Mouse (Mus musculus) heart, embryonic 12.5 days (tissue): ENCODE results near the gene Tnnt3. TPM values are rescaled to one million over a fixed set of nuclear protein-coding genes. Genes with fewer than 3 reads are reported as not detected.

Source experiments
- ATAC-seq: fragments of 200-750 bp; cut with Nextera tagmentation; 2 replicates; pipeline ENCODE4 v1.8.0; 2017; ENCODE audit warnings: moderate TSS enrichment, moderate library complexity; ENCODE audit not compliant: insufficient number of reproducible peaks, low FRiP score
- H3K27ac ChIP-seq: fragments of 300-500 bp; sonication (generic); 2 replicates; pipeline ENCODE4 v1.5.1; 2016; ENCODE audit warnings: mild to moderate bottlenecking, moderate library complexity; ENCODE audit not compliant: poor library complexity, severe bottlenecking
- H3K27me3 ChIP-seq: fragments of 300-500 bp; sonication (generic); replicated peaks from 2 replicates; pipeline ENCODE4 v1.6.1; 2016; ENCODE audit warnings: mild to moderate bottlenecking, moderate library complexity
- H3K36me3 ChIP-seq: fragments of 300-500 bp; sonication (generic); 2 replicates; pipeline ENCODE4 v1.6.1; 2016; ENCODE audit warnings: mild to moderate bottlenecking, moderate library complexity
- H3K4me1 ChIP-seq: fragments of 300-500 bp; sonication (generic); replicated peaks from 2 replicates; pipeline ENCODE4 v1.6.1; 2016; ENCODE audit warnings: mild to moderate bottlenecking
- H3K4me2 ChIP-seq: fragments of 300-500 bp; sonication (generic); 2 replicates; pipeline ENCODE4 v1.6.1; 2016; ENCODE audit warnings: mild to moderate bottlenecking, moderate library complexity
- H3K4me3 ChIP-seq: fragments of 300-500 bp; sonication (generic); 2 replicates; pipeline ENCODE4 v1.5.1; 2016; ENCODE audit warnings: mild to moderate bottlenecking
- H3K9ac ChIP-seq: fragments of 300-500 bp; sonication (generic); 2 replicates; pipeline ENCODE4 v1.6.1; 2016; ENCODE audit warnings: mild to moderate bottlenecking, moderate library complexity
- H3K9me3 ChIP-seq: fragments of 300-500 bp; sonication (generic); replicated peaks from 2 replicates; pipeline ENCODE4 v1.6.1; 2016; ENCODE audit warnings: mild to moderate bottlenecking, moderate library complexity
- WGBS: fragments of 180-500 bp; shearing (Covaris S2); methylation state at CpG from one replicate; pipeline ENCODE4 v1.1.7; 2016; 5-methylcytosine and 5-hydroxymethylcytosine counted together
- polyA plus RNA-seq: library from polyadenylated mRNA; unstranded; fragments of >200 nt; fragmentation: Nextera tagmentation; extraction: Ambion mirVana; gene quantifications from 2 replicates; pipeline ENCODE4 v1.2.1, GENCODE M21; 2016

Tnnt3 gene
- polyA plus RNA-seq, 1 experiment from 2014 or later, result 9.3 TPM

DNA sequence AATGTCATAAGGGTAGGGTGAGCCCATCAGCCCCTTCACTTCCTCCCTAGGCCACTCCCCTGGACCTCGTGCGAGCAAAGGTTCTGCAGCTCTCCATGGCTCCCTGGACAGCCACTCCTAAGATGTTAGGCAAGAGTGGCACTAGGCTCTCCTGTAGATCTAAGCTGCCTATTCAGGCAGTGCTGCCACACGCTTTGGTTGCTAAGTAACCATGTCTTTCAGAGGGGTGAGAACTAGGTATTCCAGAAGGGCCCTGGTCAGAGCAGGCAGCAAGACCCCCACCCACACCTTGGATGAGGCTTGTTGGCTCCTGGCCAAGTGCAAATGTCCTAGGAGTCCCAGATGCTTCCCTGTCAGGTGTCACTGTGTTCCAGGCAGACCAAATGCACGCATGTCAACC lies 7.9 kb downstream of the Tnnt3 start:
- no peak overlapping the region for H3K9ac ChIP-seq
- H3K27me3 ChIP-seq, result no peaks in the 10 kb centered on the region
- H3K36me3 ChIP-seq, result no peaks in the 10 kb centered on the region
- no peak overlapping the region for H3K4me2 ChIP-seq
- H3K9me3 ChIP-seq, result no peaks in the 10 kb centered on the region
- no peak overlapping the region for H3K27ac ChIP-seq
- H3K4me3 ChIP-seq, result no peak overlapping the region
- 46% methylated on average over 4 of the region's 4 CpGs for WGBS
- peaks cover 49% of the 10 kb centered on the region for H3K4me1 ChIP-seq
- no peak for ATAC-seq

DNA sequence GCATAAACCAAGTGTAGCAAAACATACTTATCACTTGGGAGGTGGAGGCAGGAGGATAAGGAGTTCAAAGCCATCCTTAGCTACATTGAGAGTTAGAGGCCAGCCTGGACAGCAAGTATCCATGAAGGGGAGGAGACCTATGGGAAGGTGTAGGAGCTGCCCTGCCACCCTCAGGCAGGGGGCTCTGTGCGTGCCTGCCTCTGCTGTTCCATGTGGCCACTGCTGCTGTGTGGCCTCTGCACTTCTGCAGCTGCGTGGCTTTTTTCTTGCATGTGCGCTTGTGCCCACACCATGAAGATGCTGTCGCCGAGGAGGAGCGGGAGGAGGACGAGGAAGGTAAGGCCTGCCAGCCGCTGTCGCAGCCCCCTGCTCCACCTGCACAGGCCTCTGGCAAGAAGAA lies 8.8 kb downstream of the Tnnt3 start:
- Histone ChIP-seq H3K4me1 (peaks cover 49% of the 10 kb centered on the region), H3K9ac (no peak overlapping the region), H3K4me3 (no peak overlapping the region), H3K4me2 (no peak overlapping the region), H3K36me3 (no peaks in the 10 kb centered on the region), H3K9me3 (no peaks in the 10 kb centered on the region), H3K27me3 (no peaks in the 10 kb centered on the region), H3K27ac (no peak overlapping the region)
- WGBS, result 91% methylated on average over 9 of the region's 9 CpGs
- ATAC-seq, result no peak

DNA sequence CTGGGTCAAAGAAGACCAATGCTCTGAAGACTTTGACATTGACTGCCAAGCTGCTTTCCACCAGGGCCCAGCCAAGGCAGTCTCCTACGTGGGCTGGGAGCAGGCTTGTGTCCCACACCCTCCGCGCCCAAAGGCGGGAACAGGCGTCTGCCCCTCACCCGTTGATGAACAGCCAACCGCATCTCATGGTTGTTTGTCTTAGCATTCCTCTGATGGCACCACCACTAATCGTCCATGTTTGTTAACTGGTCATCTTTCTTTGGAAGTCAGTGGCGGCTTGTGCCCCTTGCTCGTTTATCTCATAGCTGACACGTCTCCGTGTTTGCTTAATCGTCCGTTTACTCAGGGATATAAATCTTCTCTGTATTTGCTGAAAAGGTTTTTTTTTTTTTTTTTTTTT lies 10.9 kb downstream of the Tnnt3 start:
- peaks cover 49% of the 10 kb centered on the region for H3K4me1 ChIP-seq
- no peak for ATAC-seq
- WGBS, result 48% methylated on average over 14 of the region's 14 CpGs
- H3K27ac ChIP-seq, result peak overlapping the region; percentile 43; the same call in 1 of the 2 replicates
- no peaks in the 10 kb centered on the region for H3K27me3 ChIP-seq
- no peaks in the 10 kb centered on the region for H3K9me3 ChIP-seq
- H3K36me3 ChIP-seq, result no peaks in the 10 kb centered on the region
- no peak overlapping the region for H3K4me2 ChIP-seq
- no peak overlapping the region for H3K4me3 ChIP-seq
- no peak overlapping the region for H3K9ac ChIP-seq

DNA sequence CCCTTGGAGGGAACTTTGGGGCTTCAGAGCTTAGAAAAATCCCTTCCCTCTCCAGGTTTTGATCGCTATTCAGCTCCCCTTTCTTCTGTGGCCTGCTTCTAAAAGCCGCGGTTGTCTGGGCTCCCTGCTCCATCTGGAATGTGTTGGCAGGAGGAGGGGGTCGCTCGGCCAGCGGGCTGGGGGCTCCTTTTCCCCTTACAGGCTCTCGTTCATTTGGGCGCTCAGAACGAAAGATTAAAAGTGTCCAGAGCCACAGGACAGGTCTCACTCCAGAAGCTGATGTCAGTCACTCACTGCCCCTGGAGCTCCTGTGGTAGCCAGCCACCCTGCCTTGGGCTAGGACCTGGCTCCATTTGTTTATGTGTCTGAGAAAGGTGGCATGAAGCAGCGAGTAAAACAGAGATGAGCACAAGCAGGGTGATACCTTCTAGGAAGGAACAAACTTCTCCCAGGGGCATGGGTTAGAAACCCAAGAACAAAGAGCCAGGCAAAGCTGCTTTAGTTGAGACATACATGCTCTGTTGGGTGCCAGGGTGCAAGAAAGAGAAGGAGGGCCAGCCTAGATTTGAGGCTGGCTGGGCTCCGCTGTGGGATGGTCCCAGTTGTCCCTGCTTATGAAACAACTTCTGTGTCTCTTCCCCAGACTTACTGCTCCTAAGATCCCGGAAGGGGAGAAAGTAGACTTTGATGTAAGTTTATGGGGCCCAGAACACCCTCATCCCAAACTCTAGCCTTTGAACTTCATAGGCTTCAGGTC lies 11.6 kb downstream of the Tnnt3 start:
- H3K4me1 ChIP-seq, result peaks cover 46% of the 10 kb centered on the region

DNA sequence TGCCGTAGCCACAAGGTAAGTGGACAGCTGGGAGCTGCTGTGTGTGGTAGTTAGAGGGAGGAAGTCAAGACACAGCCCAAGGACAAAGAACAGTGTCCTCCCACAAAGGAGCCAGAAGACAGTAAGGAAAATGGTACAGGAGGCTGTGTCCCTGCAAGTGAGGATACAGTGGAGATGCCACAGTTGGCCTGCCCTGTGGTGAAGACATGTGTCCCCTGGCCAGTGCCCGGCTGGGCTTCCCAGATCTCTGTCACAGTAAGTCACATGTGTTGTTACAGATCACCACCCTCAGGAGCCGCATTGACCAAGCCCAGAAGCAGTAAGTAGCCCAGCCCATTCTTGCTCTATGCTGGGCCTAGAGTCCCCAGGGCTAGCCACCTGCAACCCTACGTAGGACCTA lies 15.4 kb downstream of the Tnnt3 start:
- no peak overlapping the region for H3K27ac ChIP-seq
- H3K9me3 ChIP-seq, result no peaks in the 10 kb centered on the region
- H3K4me3 ChIP-seq, result no peak overlapping the region
- H3K4me1 ChIP-seq, result peaks cover 38% of the 10 kb centered on the region
- H3K4me2 ChIP-seq, result no peak overlapping the region
- WGBS, result 74% methylated on average over 4 of the region's 4 CpGs
- no peaks in the 10 kb centered on the region for H3K36me3 ChIP-seq
- H3K27me3 ChIP-seq, result no peaks in the 10 kb centered on the region
- ATAC-seq, result peak; percentile 6; the same call in 1 of the 2 replicates
- no peak overlapping the region for H3K9ac ChIP-seq

More for the DNA sequence above, 11.6 kb downstream of the Tnnt3 start:
- Histone ChIP-seq H3K9me3 (no peaks in the 10 kb centered on the region), H3K36me3 (no peaks in the 10 kb centered on the region), H3K27me3 (no peaks in the 10 kb centered on the region), H3K27ac (peak overlapping the region; percentile 49), H3K4me2 (no peak overlapping the region), H3K4me3 (no peak overlapping the region), H3K9ac (no peak overlapping the region)
- ATAC-seq, result no peak
- 23% methylated on average over 12 of the region's 12 CpGs for WGBS

DNA sequence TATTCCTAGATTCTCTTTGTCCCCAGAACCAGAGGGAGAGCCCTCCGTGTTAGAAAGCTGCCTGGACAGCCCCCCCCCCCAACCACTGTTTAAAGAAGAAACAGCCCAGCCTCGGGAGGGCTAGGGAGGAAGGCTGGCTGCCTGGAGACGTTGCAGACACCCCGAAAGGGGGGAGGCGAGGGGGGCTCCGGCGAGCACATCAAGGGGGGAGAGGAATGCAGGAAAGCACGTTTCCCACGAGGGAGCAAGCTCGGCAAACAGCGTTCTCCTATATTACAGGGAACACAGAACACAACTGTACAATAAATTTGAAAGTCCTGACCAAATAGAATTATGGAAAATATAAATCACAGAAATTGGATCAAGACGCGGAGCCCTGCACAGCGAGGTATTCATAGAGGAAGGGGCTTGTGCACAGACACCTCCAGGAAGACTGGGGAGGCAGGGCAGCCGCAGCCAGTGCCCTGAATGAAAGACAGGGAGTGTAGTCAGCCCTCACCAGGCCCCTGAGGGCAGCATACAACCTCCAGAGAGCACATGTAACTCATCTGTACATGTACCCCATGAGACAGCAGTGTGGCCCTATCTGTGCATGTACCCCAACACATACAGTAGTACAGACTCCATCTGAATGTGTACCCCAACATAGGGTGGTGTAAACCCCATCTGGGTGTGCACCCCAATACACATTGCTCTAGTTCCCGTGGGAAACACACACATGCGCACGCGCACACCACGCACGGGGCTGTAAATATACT lies 17.8 kb downstream of the Tnnt3 start:
- ATAC-seq, result peak; percentile 65; the same call in 1 of the 2 replicates
- Histone ChIP-seq H3K27me3 (no peaks in the 10 kb centered on the region), H3K4me2 (peak overlapping the region; percentile 19; the same call in 1 of the 2 replicates), H3K27ac (peak overlapping the region; percentile 73), H3K9ac (peak overlapping the region; percentile 50), H3K4me3 (no peak overlapping the region), H3K9me3 (no peaks in the 10 kb centered on the region), H3K4me1 (peaks cover 36% of the 10 kb centered on the region), H3K36me3 (no peaks in the 10 kb centered on the region)
- 40% methylated on average over 21 of the region's 21 CpGs for WGBS

DNA sequence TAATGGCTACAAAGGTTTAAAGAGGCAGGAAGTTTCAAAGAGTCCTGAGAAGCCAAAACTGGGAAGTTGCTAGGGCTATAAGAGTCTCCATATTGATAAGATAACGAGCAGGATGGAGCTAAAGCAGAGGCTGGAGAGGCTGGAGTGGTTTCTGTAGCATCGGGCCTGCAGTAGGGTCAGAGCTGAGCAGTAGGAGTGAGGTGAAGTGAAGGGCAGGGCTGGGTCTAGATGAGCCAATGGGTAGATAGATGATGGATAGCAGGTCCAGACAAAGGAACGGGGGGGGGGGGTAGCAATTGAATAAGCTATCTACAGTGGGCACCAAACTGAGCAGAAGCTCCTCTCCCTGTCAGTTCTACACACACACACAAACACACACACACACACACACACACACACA lies 18.9 kb downstream of the Tnnt3 start:
- peak overlapping the region; percentile 73 for H3K27ac ChIP-seq
- H3K9me3 ChIP-seq, result no peaks in the 10 kb centered on the region
- no peaks in the 10 kb centered on the region for H3K27me3 ChIP-seq
- no peak overlapping the region for H3K4me2 ChIP-seq
- no peak for ATAC-seq
- H3K36me3 ChIP-seq, result no peaks in the 10 kb centered on the region
- no peak overlapping the region for H3K9ac ChIP-seq
- 8% methylated on average over 3 of the region's 3 CpGs for WGBS
- H3K4me3 ChIP-seq, result no peak overlapping the region
- H3K4me1 ChIP-seq, result peaks cover 36% of the 10 kb centered on the region

DNA sequence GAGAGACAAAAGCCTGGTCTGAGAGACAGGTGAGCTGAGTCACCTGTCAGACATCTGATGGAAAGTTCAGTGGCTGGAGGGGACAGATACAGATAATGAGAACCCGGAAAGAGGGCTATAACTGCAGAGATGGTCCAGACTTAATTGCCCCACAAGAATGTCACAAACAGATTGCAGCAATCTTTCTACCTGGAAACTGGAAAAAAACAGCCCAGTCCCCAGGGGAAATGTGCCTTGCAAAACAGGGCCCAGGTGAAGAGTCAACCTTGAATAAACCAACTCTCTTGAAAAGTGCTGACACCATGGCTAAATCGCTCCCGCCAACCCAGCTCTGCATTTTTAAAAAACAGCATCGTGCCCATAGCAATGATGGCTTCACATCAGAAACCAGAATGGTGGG lies 21.7 kb downstream of the Tnnt3 start:
- Histone ChIP-seq H3K9ac (no peak overlapping the region), H3K4me1 (peaks cover 54% of the 10 kb centered on the region), H3K27ac (peak overlapping the region; percentile 35), H3K4me3 (no peak overlapping the region), H3K9me3 (no peaks in the 10 kb centered on the region), H3K4me2 (no peak overlapping the region), H3K36me3 (no peaks in the 10 kb centered on the region), H3K27me3 (no peaks in the 10 kb centered on the region)
- WGBS, result 81% methylated on average over 4 of the region's 4 CpGs
- no peak for ATAC-seq

DNA sequence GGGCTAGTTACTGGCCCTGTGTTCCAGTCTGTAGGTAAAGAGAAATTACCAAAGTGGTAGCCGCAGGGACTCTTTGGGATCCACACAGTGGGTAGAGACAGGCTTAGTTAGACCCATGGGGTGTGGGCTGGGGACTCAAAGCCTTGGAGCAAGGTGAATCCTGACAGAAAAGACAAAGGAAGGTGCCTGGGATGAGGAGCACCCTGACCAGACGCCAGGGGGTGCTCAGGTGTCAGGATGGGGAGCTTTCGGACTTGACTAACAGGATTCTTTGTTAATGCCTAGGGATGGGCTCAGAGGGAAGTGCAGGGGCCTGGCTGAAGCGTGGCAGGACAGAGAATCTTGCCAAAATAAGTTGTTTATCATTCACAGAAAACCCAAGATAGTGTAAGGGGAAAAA lies 23.7 kb downstream of the Tnnt3 start:
- H3K4me3 ChIP-seq, result no peak overlapping the region
- no peaks in the 10 kb centered on the region for H3K36me3 ChIP-seq
- H3K4me1 ChIP-seq, result peaks cover 53% of the 10 kb centered on the region
- WGBS, result 34% methylated on average over 4 of the region's 4 CpGs
- H3K9me3 ChIP-seq, result no peaks in the 10 kb centered on the region
- H3K9ac ChIP-seq, result no peak overlapping the region
- H3K4me2 ChIP-seq, result no peak overlapping the region
- no peaks in the 10 kb centered on the region for H3K27me3 ChIP-seq
- H3K27ac ChIP-seq, result peak overlapping the region; percentile 90
- ATAC-seq, result peak; percentile 52; the same call in 1 of the 2 replicates

DNA sequence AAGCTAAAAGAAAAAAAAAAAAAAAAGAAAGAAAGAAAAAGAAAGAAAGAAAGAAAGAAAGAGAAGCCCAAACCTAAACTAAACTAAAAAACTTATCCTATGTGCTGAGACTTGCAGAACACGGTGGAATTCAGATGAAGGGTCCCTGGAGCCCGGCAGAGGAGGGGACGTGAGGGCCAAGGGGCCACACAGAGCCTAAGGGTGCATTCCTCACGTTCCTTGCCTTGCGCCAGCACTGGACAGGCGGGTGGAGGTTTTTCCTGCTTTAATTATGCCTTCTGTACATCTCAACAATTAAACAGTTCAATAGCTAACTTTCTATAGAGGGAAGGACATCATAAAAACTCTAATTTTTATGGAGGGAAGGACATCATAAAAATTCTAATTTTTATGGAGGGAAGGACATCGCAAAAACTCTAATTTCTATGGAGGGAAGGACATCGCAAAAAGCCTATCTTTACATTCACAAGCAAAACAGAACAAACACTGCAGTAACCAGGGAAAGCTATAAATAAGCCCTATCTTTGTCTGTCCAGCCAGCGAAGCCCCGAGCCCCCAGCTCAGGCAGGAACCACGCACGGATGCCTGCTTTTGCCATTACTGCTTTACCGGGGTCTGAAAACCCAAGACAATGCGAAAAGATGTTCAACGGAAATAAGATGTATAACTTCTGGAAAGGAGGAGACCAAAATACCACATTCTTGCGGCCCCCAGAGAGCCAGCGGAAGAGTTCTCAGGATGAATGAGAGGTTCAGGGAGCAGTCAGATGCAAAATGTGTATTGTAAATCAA lies 24.8 kb downstream of the Tnnt3 start:
- H3K27ac ChIP-seq, result peak overlapping the region; percentile 90
- ATAC-seq, result no peak
- H3K9ac ChIP-seq, result peak overlapping the region; percentile 53; the same call in 1 of the 2 replicates
- H3K4me1 ChIP-seq, result peaks cover 55% of the 10 kb centered on the region
- no peaks in the 10 kb centered on the region for H3K27me3 ChIP-seq
- 22% methylated on average over 17 of the region's 17 CpGs for WGBS
- H3K4me3 ChIP-seq, result no peak overlapping the region
- no peaks in the 10 kb centered on the region for H3K9me3 ChIP-seq
- peak overlapping the region; percentile 37 for H3K4me2 ChIP-seq
- H3K36me3 ChIP-seq, result no peaks in the 10 kb centered on the region
